Mouse (Mus musculus): ENCODE results near the gene Cd247.

The Cd247 gene

DNA sequence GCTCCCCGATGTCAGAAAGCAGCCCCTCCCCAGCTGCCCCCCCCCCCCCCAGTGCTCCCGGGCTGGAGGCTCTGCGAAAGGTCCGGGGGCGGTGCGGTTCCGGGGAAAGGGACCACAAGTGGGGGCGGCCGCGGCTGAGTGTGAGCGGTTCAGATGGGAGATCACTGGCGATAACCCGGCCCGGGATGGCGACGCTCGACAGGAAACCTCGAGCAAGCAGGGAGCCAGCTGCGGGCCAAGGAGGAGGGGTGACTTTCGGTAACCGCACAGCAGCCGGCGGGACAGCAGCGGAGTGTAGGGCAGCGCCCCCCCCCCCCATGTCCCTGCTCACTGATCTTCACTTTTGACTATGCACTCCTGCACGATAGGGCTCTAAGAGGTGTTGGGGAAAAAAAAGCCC is 56.5 kb downstream of the Cd247 start:
- in situ Hi-C loops (cut with MboI; ENCODE audit: unreplicated experiment in 2 of 2), result loop anchor here (5.0 kb wide), 1 partner anchor 63 kb away; no protein-coding TSS in a partner anchor

DNA sequence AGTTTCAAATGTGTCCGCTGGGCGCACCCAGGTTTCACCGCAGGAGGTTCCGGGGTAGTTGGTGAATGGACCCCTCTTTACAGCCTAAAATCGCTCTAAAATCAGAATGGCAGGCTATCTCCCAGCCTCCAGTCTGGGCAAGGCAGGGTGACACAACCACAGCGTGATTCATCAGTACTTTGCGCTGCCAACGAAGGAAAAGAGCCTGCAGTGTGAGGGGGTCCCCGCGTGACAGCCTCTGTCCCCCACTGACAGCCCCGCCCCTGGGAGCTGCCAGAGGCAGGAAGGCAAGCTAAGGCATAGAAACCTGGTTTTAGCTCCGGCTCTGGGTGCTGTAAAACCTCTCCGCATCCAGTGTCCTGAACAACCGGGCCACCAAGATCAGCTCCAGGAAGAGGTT is 56.9 kb downstream of the Cd247 start:
- in situ Hi-C loops (cut with MboI; ENCODE audit: unreplicated experiment in 2 of 2), result loop anchor here (5.0 kb wide), 1 partner anchor 63 kb away; no protein-coding TSS in a partner anchor

DNA sequence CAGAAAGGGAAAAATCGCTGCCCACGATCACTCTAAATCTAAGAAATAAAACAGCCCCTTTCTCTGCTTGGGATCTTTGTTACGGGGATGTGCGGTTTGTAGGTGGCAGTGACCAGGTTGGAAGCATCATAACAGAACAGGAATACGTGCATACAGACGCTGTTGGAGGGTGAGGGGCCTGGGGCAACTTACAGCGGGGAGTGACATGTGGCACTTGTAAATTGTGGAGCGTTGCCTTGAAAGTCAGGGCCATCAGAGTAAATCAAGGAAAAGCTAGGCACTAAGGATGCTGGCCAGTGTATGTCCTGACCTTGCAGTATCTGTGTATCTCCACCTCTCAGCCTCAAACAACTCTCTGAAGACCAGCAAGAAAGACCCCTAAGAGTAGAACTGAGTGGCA is 59.9 kb downstream of the Cd247 start:
- in situ Hi-C loops (cut with MboI; ENCODE audit: unreplicated experiment in 2 of 2), result loop anchor here (5.0 kb wide), 1 partner anchor 66 kb away; no protein-coding TSS in a partner anchor

- in situ Hi-C loops (cut with MboI; ENCODE audit: unreplicated experiment in 2 of 2), result loop anchor here (5.0 kb wide), 1 partner anchor 67 kb away; no protein-coding TSS in a partner anchor
These were observed 60.4 kb downstream of the Cd247 start for GRCm38 (mm10) chr1:165848881-165849280.

DNA sequence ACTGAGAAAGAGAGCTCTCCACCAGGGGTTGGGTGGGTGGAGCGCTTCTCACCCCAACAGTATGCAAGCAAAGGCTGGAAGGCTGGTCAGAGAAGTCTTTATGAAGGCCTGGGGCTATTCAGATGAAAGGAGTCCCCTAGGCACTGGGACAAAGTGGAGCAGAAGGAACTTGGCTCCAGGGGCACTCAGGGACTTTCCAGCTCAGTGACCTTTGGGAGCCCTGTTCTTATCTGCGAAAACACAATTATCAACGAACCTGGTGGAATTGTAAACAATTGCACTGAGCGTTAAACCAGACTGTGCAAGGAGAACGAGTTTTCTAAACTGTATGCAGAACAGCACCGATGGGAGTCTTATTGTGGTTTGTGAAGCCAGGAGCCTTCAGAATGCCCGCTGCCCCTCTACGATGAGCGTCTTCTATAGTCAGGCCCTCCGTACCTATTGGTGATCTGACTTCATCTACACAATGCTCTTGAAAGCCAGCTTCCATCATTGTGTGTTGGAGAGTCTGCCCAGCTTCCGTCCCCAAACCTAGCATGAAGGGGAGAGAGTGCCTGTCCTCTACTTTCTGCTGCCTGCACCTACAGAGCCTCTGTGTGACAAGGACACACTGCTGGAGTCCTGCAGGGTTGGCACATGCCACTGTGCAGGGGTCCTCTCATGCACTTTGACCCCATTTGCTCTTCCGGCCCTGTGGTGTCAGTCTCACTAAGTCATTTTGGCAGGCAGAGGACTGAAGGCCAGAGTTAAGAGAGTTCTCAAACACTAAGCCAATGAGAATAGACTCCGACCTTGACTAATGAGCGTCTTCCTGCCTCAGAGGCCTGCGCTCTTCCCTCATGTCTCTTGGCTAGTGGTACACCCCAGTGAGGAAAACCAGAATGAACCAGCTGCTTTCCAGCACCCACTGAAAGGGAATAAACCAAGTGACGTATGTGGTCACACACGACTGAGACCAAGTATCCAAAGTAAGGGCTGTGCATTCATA is 61.3 kb downstream of the Cd247 start:
- in situ Hi-C loops (cut with MboI; ENCODE audit: unreplicated experiment in 2 of 2), result loop anchor here (5.0 kb wide), 3 partner anchors 67 to 123 kb away; no protein-coding TSS in a partner anchor

GRCm38 (mm10) chr1:165852131-165852530 is 63.6 kb downstream of the Cd247 start:
- in situ Hi-C loops (cut with MboI; ENCODE audit: unreplicated experiment in 2 of 2), result loop anchor here (5.0 kb wide), 2 partner anchors 115 to 120 kb away; no protein-coding TSS in a partner anchor

DNA sequence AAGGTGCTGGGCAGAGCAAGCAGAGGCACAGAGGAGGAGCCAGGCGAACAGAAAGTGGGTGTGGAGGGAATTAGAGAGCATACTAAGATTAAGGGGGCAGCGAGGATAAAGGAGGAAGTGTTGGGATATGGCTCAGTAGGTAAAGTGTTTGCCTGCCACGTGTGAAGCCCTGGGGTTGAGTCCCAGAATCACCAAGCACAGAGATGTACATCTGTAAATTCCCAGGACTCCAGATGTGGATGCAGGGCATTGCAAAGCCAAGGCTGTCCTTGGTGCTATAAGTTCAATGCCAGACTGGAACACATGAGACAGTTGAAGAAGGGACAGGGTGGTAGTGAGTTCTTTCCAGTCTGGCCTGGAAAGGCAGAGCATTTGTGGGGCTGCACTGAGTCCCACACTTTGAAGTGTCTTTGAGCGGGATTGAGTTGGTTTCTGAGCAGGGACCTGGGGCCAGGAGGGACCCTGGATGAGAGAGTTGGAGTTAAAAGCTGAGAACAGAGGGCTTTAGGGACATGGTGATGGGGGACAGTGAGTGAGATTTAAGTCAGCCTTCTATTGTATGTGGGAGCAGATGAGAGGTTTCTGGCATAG is 64.7 kb downstream of the Cd247 start:
- in situ Hi-C loops (cut with MboI; ENCODE audit: unreplicated experiment in 2 of 2), result loop anchor here (5.0 kb wide), 2 partner anchors 114 to 119 kb away; no protein-coding TSS in a partner anchor

GRCm38 (mm10) chr1:165853729-165854420 is 65.4 kb downstream of the Cd247 start:
- in situ Hi-C loops (cut with MboI; ENCODE audit: unreplicated experiment in 2 of 2), result loop anchor here (5.0 kb wide), 2 partner anchors 113 to 118 kb away; no protein-coding TSS in a partner anchor

- in situ Hi-C loops (cut with MboI; ENCODE audit: unreplicated experiment in 2 of 2), result loop anchor here (5.0 kb wide), 1 partner anchor 296 kb away; no protein-coding TSS in a partner anchor
These were observed 67.5 kb downstream of the Cd247 start for GRCm38 (mm10) chr1:165855759-165856545.

DNA sequence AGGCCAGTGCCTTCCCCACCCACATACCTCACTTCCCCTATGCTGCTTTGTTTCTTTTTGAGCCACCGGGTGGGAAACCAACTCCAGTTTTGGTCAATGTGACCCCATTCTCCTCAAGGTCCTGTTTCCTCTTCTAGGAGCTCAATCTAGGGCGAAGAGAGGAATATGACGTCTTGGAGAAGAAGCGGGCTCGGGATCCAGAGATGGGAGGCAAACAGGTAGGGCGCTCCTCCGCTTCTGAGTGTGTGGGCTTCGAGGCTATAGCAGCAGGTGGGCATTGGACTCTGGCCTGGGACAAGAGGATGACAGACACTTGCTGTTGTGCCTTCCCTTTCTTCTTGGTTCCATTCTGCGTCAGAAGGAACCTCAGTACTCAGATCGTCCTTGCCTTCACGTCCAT is 68.8 kb downstream of the Cd247 start:
- in situ Hi-C loops (cut with MboI; ENCODE audit: unreplicated experiment in 2 of 2), result loop anchor here (5.0 kb wide), 1 partner anchor 295 kb away; no protein-coding TSS in a partner anchor

DNA sequence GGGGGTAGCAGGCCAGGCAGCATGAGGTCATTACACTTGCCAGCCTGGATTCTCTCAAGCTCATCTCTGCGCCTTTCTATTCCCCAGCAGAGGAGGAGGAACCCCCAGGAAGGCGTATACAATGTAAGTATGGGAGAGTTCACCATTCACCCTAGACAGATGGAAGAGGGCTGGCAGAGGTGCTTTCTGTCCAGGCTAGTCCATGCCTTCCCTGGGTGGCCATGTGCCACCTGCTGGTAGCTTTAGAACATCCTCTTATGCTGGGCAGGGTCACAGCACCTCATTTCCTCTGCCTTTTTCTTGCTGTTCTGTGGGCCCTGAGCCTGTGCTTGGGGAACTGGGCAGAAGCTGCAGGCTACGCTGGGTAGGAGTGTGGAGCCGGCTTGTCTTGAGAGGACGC is 69.9 kb downstream of the Cd247 start:
- in situ Hi-C loops (cut with MboI; ENCODE audit: unreplicated experiment in 2 of 2), result loop anchor here (5.0 kb wide), 1 partner anchor 294 kb away; no protein-coding TSS in a partner anchor

- in situ Hi-C loops (cut with MboI; ENCODE audit: unreplicated experiment in 2 of 2), result no loop called here
These were observed 72.1 kb downstream of the Cd247 start for GRCm38 (mm10) chr1:165860373-165861234.

DNA sequence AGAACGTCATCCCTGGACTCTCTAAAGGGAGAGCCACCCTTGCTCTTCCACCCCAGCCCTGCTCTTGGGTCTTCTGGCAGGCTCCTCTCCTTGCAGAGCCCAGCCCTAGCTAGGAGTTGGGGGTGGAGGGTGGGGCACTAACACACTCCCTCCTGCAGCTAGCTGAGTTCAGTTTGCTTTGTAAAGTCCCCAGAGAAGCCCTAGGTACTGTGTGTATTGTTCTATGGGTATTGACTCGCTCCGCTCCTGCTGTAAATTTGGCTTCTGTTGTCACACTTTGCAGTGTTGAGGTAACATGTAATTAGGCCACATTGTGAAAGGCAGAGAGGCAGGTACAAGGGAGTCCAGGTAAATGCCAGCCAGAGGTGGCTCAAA is 72.7 kb downstream of the Cd247 start:
- in situ Hi-C loops (cut with MboI; ENCODE audit: unreplicated experiment in 2 of 2), result no loop called here

DNA sequence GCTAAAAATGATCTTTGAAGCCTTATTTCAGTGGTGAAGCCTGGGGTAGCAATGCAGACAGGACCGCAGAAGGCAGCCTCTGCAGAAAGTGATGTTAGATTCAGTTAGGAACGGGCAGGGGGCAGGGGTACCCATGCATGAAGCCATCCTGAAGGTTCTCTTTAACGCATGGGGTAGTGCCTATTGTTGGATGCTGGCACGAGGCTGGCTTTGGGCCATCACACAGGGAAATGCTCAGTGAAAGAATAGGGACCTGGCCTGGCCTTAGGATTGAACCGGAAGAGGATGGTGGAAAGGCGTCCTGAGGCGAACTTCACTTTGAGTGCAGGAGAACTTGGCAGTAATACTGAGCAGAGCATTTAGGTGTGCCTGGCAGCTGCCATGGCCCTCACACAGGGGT is 73.6 kb downstream of the Cd247 start:
- in situ Hi-C loops (cut with MboI; ENCODE audit: unreplicated experiment in 2 of 2), result no loop called here

- in situ Hi-C loops (cut with MboI; ENCODE audit: unreplicated experiment in 2 of 2), result no loop called here
These were observed 76.6 kb downstream of the Cd247 start for GRCm38 (mm10) chr1:165864864-165865795.

- in situ Hi-C loops (cut with MboI; ENCODE audit: unreplicated experiment in 2 of 2), result no loop called here
These were observed 78.3 kb downstream of the Cd247 start for GRCm38 (mm10) chr1:165866630-165867280.

DNA sequence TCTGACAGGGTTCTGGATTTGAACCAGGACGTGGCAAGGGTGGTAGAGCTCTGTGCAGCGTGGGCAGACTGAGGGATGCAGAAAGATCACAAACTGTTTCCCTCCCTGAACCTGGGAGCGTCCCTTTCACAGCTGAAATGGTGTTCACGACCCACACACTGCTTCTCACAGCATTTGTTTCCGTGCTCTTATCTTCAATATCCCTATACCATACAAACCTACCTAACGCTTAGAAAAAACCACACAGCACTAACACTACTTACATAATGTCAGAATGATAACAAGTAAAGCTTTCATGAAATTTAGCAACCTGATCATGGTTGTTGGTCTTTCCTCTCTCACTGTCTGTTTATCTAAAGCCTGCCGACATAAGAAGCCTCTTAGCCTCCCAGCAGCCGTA is 80.2 kb downstream of the Cd247 start:
- in situ Hi-C loops (cut with MboI; ENCODE audit: unreplicated experiment in 2 of 2), result no loop called here
